Mouse (Mus musculus) megakaryocyte, embryonic 14.5 days (primary cell): Measurements from ENCODE around the gene Ftsj3.

Experiments used
- FLI1 ChIP-seq: IDR thresholded peaks from 2 replicates; pipeline ENCODE4 v1.6.1; 2012; ENCODE audit warnings: low read length, inconsistent platforms, mixed read lengths
- GATA1 ChIP-seq: IDR thresholded peaks from 3 replicates; pipeline ENCODE4 v1.6.1; 2012; ENCODE audit warnings: mixed read lengths, low read length, inconsistent platforms, borderline replicate concordance

- TF ChIP-seq GATA1 (no peak), FLI1 (no peak)
Observed at GRCm38 (mm10) chr11:106271131-106271793, 15.4 kb upstream of the Ftsj3 start.
